Mouse (Mus musculus) c-Kit-positive CD71-positive TER-119-negative erythroid progenitor cells, embryonic 14.5 days (primary cell): Measurements from ENCODE around the gene Zfhx3.

Source experiments
- DNase-seq: peaks from one replicate; pipeline ENCODE4 v3.0.0-alpha.2; 2013; ENCODE audit warnings: low read depth

Zfhx3 gene

GRCm38 (mm10) chr8:108361402-108361801, 419.0 kb downstream of the Zfhx3 start:
- no peak for DNase-seq

- no peak for DNase-seq
Measured at GRCm38 (mm10) chr8:108362421-108362820, 420.0 kb downstream of the Zfhx3 start.

- no peak for DNase-seq
Measured at GRCm38 (mm10) chr8:108363435-108363834, 421.0 kb downstream of the Zfhx3 start.

GRCm38 (mm10) chr8:108363856-108364255, 421.4 kb downstream of the Zfhx3 start:
- no peak for DNase-seq

- no peak for DNase-seq
Measured at GRCm38 (mm10) chr8:108369081-108369480, 426.6 kb downstream of the Zfhx3 start.

- no peak for DNase-seq
Measured at GRCm38 (mm10) chr8:108370731-108371130, 428.3 kb downstream of the Zfhx3 start.

GRCm38 (mm10) chr8:108373046-108373445, 430.6 kb downstream of the Zfhx3 start:
- no peak for DNase-seq

GRCm38 (mm10) chr8:108378036-108378435, 435.6 kb downstream of the Zfhx3 start:
- no peak for DNase-seq

GRCm38 (mm10) chr8:108383121-108383520, 440.7 kb downstream of the Zfhx3 start:
- DNase-seq, result no peak

GRCm38 (mm10) chr8:108387160-108387912, 444.9 kb downstream of the Zfhx3 start:
- DNase-seq, result no peak

- no peak for DNase-seq
Measured at GRCm38 (mm10) chr8:108387913-108388274, 445.4 kb downstream of the Zfhx3 start.

GRCm38 (mm10) chr8:108392909-108393308, 450.5 kb downstream of the Zfhx3 start:
- DNase-seq, result peak; percentile 4

GRCm38 (mm10) chr8:108402149-108402548, 459.7 kb downstream of the Zfhx3 start:
- no peak for DNase-seq

GRCm38 (mm10) chr8:108406716-108407494, 464.5 kb downstream of the Zfhx3 start:
- DNase-seq, result no peak

- DNase-seq, result no peak
Measured at GRCm38 (mm10) chr8:108419162-108419844, 476.9 kb downstream of the Zfhx3 start.

GRCm38 (mm10) chr8:108422521-108422920, 480.1 kb downstream of the Zfhx3 start:
- DNase-seq, result no peak

GRCm38 (mm10) chr8:108424337-108424736, 481.9 kb downstream of the Zfhx3 start:
- no peak for DNase-seq

GRCm38 (mm10) chr8:108433321-108433720, 490.9 kb downstream of the Zfhx3 start:
- no peak for DNase-seq

- DNase-seq, result no peak
Measured at GRCm38 (mm10) chr8:108434510-108434909, 492.1 kb downstream of the Zfhx3 start.

GRCm38 (mm10) chr8:108436336-108436735, 493.9 kb downstream of the Zfhx3 start:
- no peak for DNase-seq

GRCm38 (mm10) chr8:108437316-108437830, 494.9 kb downstream of the Zfhx3 start:
- DNase-seq, result no peak

GRCm38 (mm10) chr8:108440476-108440875, 498.0 kb downstream of the Zfhx3 start:
- DNase-seq, result no peak

- DNase-seq, result no peak
Measured at GRCm38 (mm10) chr8:108450847-108451246, 508.4 kb downstream of the Zfhx3 start.
